Mouse (Mus musculus) gastrocnemius, adult 2 months (tissue): ENCODE measurements around the gene Reg1. TPM values are rescaled to one million over a fixed set of nuclear protein-coding genes. Genes with fewer than 3 reads are reported as not detected.
"Not testable (repeated sequence)": the region's sequence is repeated elsewhere in the genome, so short reads cannot be mapped to it uniquely, and the experiment has no call there.

Experiments
- DNase-seq: peaks from one replicate; pipeline ENCODE4 v3.0.0; 2022
- H3K27ac ChIP-seq: fragments of 200-600 bp; 2 replicates; pipeline ENCODE4 v1.8.1; 2022; ENCODE audit warnings: mild to moderate bottlenecking
- H3K4me3 ChIP-seq: fragments of 200-600 bp; 2 replicates; pipeline ENCODE4 v1.8.1; 2022; ENCODE audit warnings: mild to moderate bottlenecking, moderate library complexity
- CTCF ChIP-seq: fragments of 200-600 bp; IDR thresholded peaks from 2 replicates; pipeline ENCODE4 v1.8.1; 2022; ENCODE audit warnings: antibody characterized with exemption, mild to moderate bottlenecking, moderate library complexity
- intact Hi-C: fragments of 180-260 bp; cut with DNase I; formaldehyde crosslinking; loops from one replicate; pipeline ENCODE4 v1.15.1; 2025
- long read RNA-seq, 2 experiments: library from polyadenylated mRNA; stranded (forward); transcript quantifications; one replicate each; pipeline ENCODE4 v2.0.0; 2021
- total RNA-seq, 2 experiments: library from RNA; stranded (reverse); gene quantifications; 2 replicates each; pipeline ENCODE4 v1.2.3; 2021

Reg1 gene
- total RNA-seq: not detected
- long read RNA-seq, experiment 1: 0 reads
- long read RNA-seq, experiment 2: 0 reads

- H3K27ac ChIP-seq, DNase-seq, intact Hi-C loops, H3K4me3 ChIP-seq: not testable (repeated sequence)
Measured at GRCm38 (mm10) chr6:78422411-78422810, at the start of gene Reg1. Reg1 (plus strand) TSS chr6:78422711.

GRCm38 (mm10) chr6:78378765-78379164, 43.7 kb upstream of the Reg1 start, which contains the start of gene Reg3d:
Reg3d (minus strand) TSS chr6:78378865.
- Histone ChIP-seq H3K4me3 (no peak within 1 kb of the TSS), H3K27ac (no peak within 1 kb of the TSS)
- no peak for TF ChIP-seq CTCF
- intact Hi-C loops: no loop called here
- DNase-seq: no peak

GRCm38 (mm10) chr6:78380409-78380808, 42.1 kb upstream of the Reg1 start, which contains the start of gene Reg3a:
Reg3a (plus strand) TSS chr6:78380709.
- no peak within 1 kb of the TSS for H3K4me3 ChIP-seq
- intact Hi-C loops: no loop called here
- no peak within 1 kb of the TSS for H3K27ac ChIP-seq
- no peak for DNase-seq
- no peak for TF ChIP-seq CTCF

GRCm38 (mm10) chr6:78385609-78386008, 36.9 kb upstream of the Reg1 start:
- intact Hi-C loops: no loop called here
- H3K27ac ChIP-seq: no peak overlapping the region
- no peak overlapping the region for H3K4me3 ChIP-seq
- TF ChIP-seq CTCF: no peak
- DNase-seq: no peak

GRCm38 (mm10) chr6:78395323-78395722, 27.2 kb upstream of the Reg1 start, which contains the start of gene Reg2:
Reg2 (plus strand) TSS chr6:78395623.
- H3K4me3 ChIP-seq, H3K27ac ChIP-seq, intact Hi-C loops, DNase-seq: not testable (repeated sequence)

- DNase-seq: no peak
- no peak overlapping the region for H3K27ac ChIP-seq
- TF ChIP-seq CTCF: no peak
- H3K4me3 ChIP-seq: no peak overlapping the region
- intact Hi-C loops: no loop called here
Measured at GRCm38 (mm10) chr6:78425497-78425896, 3.0 kb downstream of the Reg1 start.

- Histone ChIP-seq H3K4me3 (no peak overlapping the region), H3K27ac (no peak overlapping the region)
- no peak for TF ChIP-seq CTCF
- intact Hi-C loops: no loop called here
- no peak for DNase-seq
Measured at GRCm38 (mm10) chr6:78447202-78447601, 24.7 kb downstream of the Reg1 start.

- no peak for DNase-seq
Measured at GRCm38 (mm10) chr6:78448409-78448808, 25.9 kb downstream of the Reg1 start.

GRCm38 (mm10) chr6:78452804-78453203, 30.3 kb downstream of the Reg1 start:
- no peak overlapping the region for H3K4me3 ChIP-seq
- no peak for DNase-seq
- intact Hi-C loops: no loop called here
- no peak overlapping the region for H3K27ac ChIP-seq
- no peak for TF ChIP-seq CTCF

More at GRCm38 (mm10) chr6:78448409-78448808, 25.9 kb downstream of the Reg1 start:
- intact Hi-C loops: no loop called here
- Histone ChIP-seq H3K27ac (no peak overlapping the region), H3K4me3 (no peak overlapping the region)
- TF ChIP-seq CTCF: no peak

- no peak for TF ChIP-seq CTCF
- intact Hi-C loops: no loop called here
- no peak overlapping the region for H3K4me3 ChIP-seq
- H3K27ac ChIP-seq: no peak overlapping the region
- DNase-seq: no peak
Measured at GRCm38 (mm10) chr6:78460191-78460825, 37.8 kb downstream of the Reg1 start.

- DNase-seq: no peak
- H3K4me3 ChIP-seq: no peak overlapping the region
- no peak overlapping the region for H3K27ac ChIP-seq
- intact Hi-C loops: no loop called here
- no peak for TF ChIP-seq CTCF
Measured at GRCm38 (mm10) chr6:78462360-78462759, 39.8 kb downstream of the Reg1 start.

- intact Hi-C loops: no loop called here
- TF ChIP-seq CTCF: no peak
- no peak overlapping the region for H3K27ac ChIP-seq
- no peak for DNase-seq
- H3K4me3 ChIP-seq: no peak overlapping the region
Measured at GRCm38 (mm10) chr6:78463266-78463665, 40.8 kb downstream of the Reg1 start.

GRCm38 (mm10) chr6:78468772-78469171, 46.3 kb downstream of the Reg1 start, which contains the start of gene Reg3g:
Reg3g (minus strand) TSS chr6:78468872.
- H3K27ac ChIP-seq: no peak within 1 kb of the TSS
- TF ChIP-seq CTCF: no peak
- intact Hi-C loops: no loop called here

GRCm38 (mm10) chr6:78469287-78469686, 46.8 kb downstream of the Reg1 start:
- intact Hi-C loops: no loop called here
- no peak for DNase-seq
- TF ChIP-seq CTCF: no peak
- no peak overlapping the region for H3K4me3 ChIP-seq
- no peak overlapping the region for H3K27ac ChIP-seq

More at GRCm38 (mm10) chr6:78468772-78469171, 46.3 kb downstream of the Reg1 start, which contains the start of gene Reg3g:
- H3K4me3 ChIP-seq: no peak within 1 kb of the TSS
- no peak for DNase-seq

Other genes with a start within 250 kb of the Reg1 start
- gene Reg3b, start 52.1 kb upstream of the Reg1 start, total RNA-seq: not detected
- not detected for gene Reg3d, start 43.8 kb upstream of the Reg1 start, total RNA-seq
- not detected for gene Reg3a, start 42.0 kb upstream of the Reg1 start, total RNA-seq
- not detected for gene Reg2, start 27.1 kb upstream of the Reg1 start, total RNA-seq
- gene Reg3g, start 46.2 kb downstream of the Reg1 start, total RNA-seq: not detected